Mouse (Mus musculus) CH12.LX (cell line): ENCODE data around the gene Yy1. TPM values are rescaled to one million over a fixed set of nuclear protein-coding genes. Genes with fewer than 3 reads are reported as not detected.

Experiments used
- DNase-seq: peaks from one replicate; pipeline ENCODE4 v3.0.0-alpha.2; 2013; ENCODE audit errors: extremely low read depth
- H3K27ac ChIP-seq: 2 replicates; pipeline ENCODE4 v1.5.1; 2012; ENCODE audit warnings: low read depth, mild to moderate bottlenecking, control low read depth, moderate library complexity; ENCODE audit not compliant: insufficient read depth
- H3K27me3 ChIP-seq: replicated peaks from 2 replicates; pipeline ENCODE3; 2012; ENCODE audit warnings: inconsistent platforms
- H3K36me3 ChIP-seq, 2 experiments: replicated peaks in 1 of 2; 2 replicates each; pipeline versions ENCODE3 to v1.6.1; 2012; ENCODE audit warnings: inconsistent platforms in 1 of 2, low read length in 1 of 2, mild to moderate bottlenecking in 1 of 2, mixed read lengths in 1 of 2, moderate library complexity in 1 of 2; ENCODE audit not compliant: control insufficient read depth in 1 of 2, insufficient read depth in 1 of 2
- H3K4me1 ChIP-seq, 2 experiments: 2 replicates each; pipeline ENCODE4 v1.6.1; 2012; ENCODE audit warnings: inconsistent platforms in 1 of 2, moderate library complexity in 1 of 2; ENCODE audit not compliant: insufficient read depth in 2 of 2, control insufficient read depth in 1 of 2
- H3K4me2 ChIP-seq: 2 replicates; pipeline ENCODE4 v1.6.1; 2012; ENCODE audit warnings: low read depth, mild to moderate bottlenecking, control low read depth; ENCODE audit not compliant: poor library complexity, insufficient read depth, severe bottlenecking
- H3K4me3 ChIP-seq, 3 experiments: fragments of 150-350 bp in 1 of 3; sonication (generic) in 1 of 3; replicated peaks in 1 of 3; 2 replicates each; pipeline versions ENCODE3 to v1.5.1; 2011 to 2012; ENCODE audit warnings: low read depth in 2 of 3, low read length in 2 of 3, mild to moderate bottlenecking in 2 of 3, moderate library complexity in 2 of 3, control low read depth in 1 of 3, improper control_type of control experiment in 1 of 3, inconsistent platforms in 1 of 3, mixed read lengths in 1 of 3; ENCODE audit not compliant: poor library complexity in 1 of 3
- H3K79me2 ChIP-seq: replicated peaks from 2 replicates; pipeline ENCODE4 v1.6.1; 2012; ENCODE audit warnings: mild to moderate bottlenecking, moderate library complexity; ENCODE audit not compliant: control insufficient read depth, poor library complexity, insufficient read depth, severe bottlenecking; ENCODE audit errors: extremely low read depth
- H3K9ac ChIP-seq: 2 replicates; pipeline ENCODE4 v1.6.1; 2012; ENCODE audit warnings: low read depth, mild to moderate bottlenecking, control low read depth, moderate library complexity; ENCODE audit not compliant: insufficient read depth
- H3K9me3 ChIP-seq: replicated peaks from 2 replicates; pipeline ENCODE3; 2012; ENCODE audit warnings: low read length, inconsistent platforms, mixed read lengths
- CHD1 ChIP-seq: IDR thresholded peaks from 2 replicates; pipeline ENCODE4 v1.6.1; 2012; ENCODE audit warnings: low read depth, low read length, improper control_type of control experiment, inconsistent platforms
- CHD2 ChIP-seq: IDR thresholded peaks from 2 replicates; pipeline ENCODE4 v1.6.1; 2011; ENCODE audit warnings: low read length, improper control_type of control experiment
- CTCF ChIP-seq, 2 experiments: IDR thresholded peaks in 1 of 2; conservative IDR thresholded peaks in 1 of 2; 2 replicates each; pipeline ENCODE4 v1.5.1; 2011 to 2012; ENCODE audit warnings: low read depth in 2 of 2, low read length in 2 of 2, improper control_type of control experiment in 1 of 2, inconsistent platforms in 1 of 2, mild to moderate bottlenecking in 1 of 2, moderate library complexity in 1 of 2
- ELF1 ChIP-seq: IDR thresholded peaks from 2 replicates; pipeline ENCODE4 v1.6.1; 2014; ENCODE audit warnings: low read depth, mild to moderate bottlenecking, inconsistent platforms, low read length, improper control_type of control experiment
- ETS1 ChIP-seq: conservative IDR thresholded peaks from 2 replicates; pipeline ENCODE4 v1.6.1; 2012; ENCODE audit warnings: low read depth, mild to moderate bottlenecking, inconsistent platforms, low read length, improper control_type of control experiment, moderate library complexity
- MAX ChIP-seq: IDR thresholded peaks from 2 replicates; pipeline ENCODE4 v1.6.1; 2011; ENCODE audit warnings: low read length, improper control_type of control experiment
- MAZ ChIP-seq: IDR thresholded peaks from 2 replicates; pipeline ENCODE4 v1.6.1; 2012; ENCODE audit warnings: low read depth, mild to moderate bottlenecking, inconsistent platforms, low read length, improper control_type of control experiment, moderate library complexity
- MEF2A ChIP-seq: IDR thresholded peaks from 2 replicates; pipeline ENCODE4 v1.6.1; 2014; ENCODE audit warnings: low read depth, mild to moderate bottlenecking, inconsistent platforms, low read length, improper control_type of control experiment, borderline replicate concordance
- MYC ChIP-seq: IDR thresholded peaks from 2 replicates; pipeline ENCODE4 v1.6.1; 2011; ENCODE audit warnings: low read depth, mild to moderate bottlenecking, improper control_type of control experiment, low read length
- NRF1 ChIP-seq: IDR thresholded peaks from 2 replicates; pipeline ENCODE4 v1.6.1; 2014; ENCODE audit warnings: low read depth, mild to moderate bottlenecking, inconsistent platforms, low read length, improper control_type of control experiment, moderate library complexity
- POLR2A ChIP-seq: IDR thresholded peaks from 2 replicates; pipeline ENCODE4 v1.6.1; 2011; ENCODE audit warnings: low read depth, mild to moderate bottlenecking, improper control_type of control experiment, low read length
- RAD21 ChIP-seq: IDR thresholded peaks from 2 replicates; pipeline ENCODE4 v1.6.1; 2011; ENCODE audit warnings: low read depth, mild to moderate bottlenecking, low read length, improper control_type of control experiment, moderate library complexity
- SMC3 ChIP-seq: IDR thresholded peaks from 2 replicates; pipeline ENCODE4 v1.6.1; 2011; ENCODE audit warnings: low read depth, low read length, improper control_type of control experiment
- TBP ChIP-seq: conservative IDR thresholded peaks from 2 replicates; pipeline ENCODE4 v1.6.1; 2011; ENCODE audit warnings: low read depth, low read length, improper control_type of control experiment
- UBTF ChIP-seq: IDR thresholded peaks from 2 replicates; pipeline ENCODE4 v1.6.1; 2012; ENCODE audit warnings: low read depth, mild to moderate bottlenecking, inconsistent platforms, low read length, improper control_type of control experiment, moderate library complexity
- USF1 ChIP-seq: IDR thresholded peaks from 2 replicates; pipeline ENCODE4 v1.6.1; 2014; ENCODE audit warnings: low read depth, mild to moderate bottlenecking, inconsistent platforms, low read length, improper control_type of control experiment
- USF2 ChIP-seq: conservative IDR thresholded peaks from 2 replicates; pipeline ENCODE4 v1.6.1; 2011; ENCODE audit warnings: low read depth, low read length, improper control_type of control experiment
- ZC3H11A ChIP-seq: IDR thresholded peaks from 2 replicates; pipeline ENCODE4 v1.6.1; 2012; ENCODE audit warnings: low read depth, mild to moderate bottlenecking, inconsistent platforms, low read length, improper control_type of control experiment
- ZKSCAN1 ChIP-seq: IDR thresholded peaks from 2 replicates; pipeline ENCODE4 v1.6.1; 2012; ENCODE audit warnings: low read depth, inconsistent platforms, low read length, improper control_type of control experiment, borderline replicate concordance
- dilution Hi-C: fragments of 300-500 bp; cut with MboI; formaldehyde crosslinking; loops from 2 replicates; pipeline ENCODE4 v1.14.3; 2020; ENCODE audit warnings: low sequenced_read_pairs; ENCODE audit not compliant: extremely low pct_unique_long_range_greater_than_20kb, extremely low pct_ligation_motif_present
- in situ Hi-C: fragments of 300-500 bp; cut with MboI; formaldehyde crosslinking; loops from 3 replicates; pipeline ENCODE4 v1.14.3; 2019; ENCODE audit warnings: low sequenced_read_pairs, low pct_ligation_motif_present, low pct_unique_long_range_greater_than_20kb, mixed read lengths
- polyA plus RNA-seq: library from polyadenylated mRNA; unstranded; fragments of >175 nt; gene quantifications from 2 replicates; pipeline ENCODE4 v1.2.1, GENCODE M21; 2012; ENCODE audit warnings: low read depth; ENCODE audit not compliant: insufficient read length
- total RNA-seq, 2 experiments: library from RNA; depleted of rRNA; stranded (reverse); fragments of 300-350 nt in 1 of 2; fragments of >200 nt in 1 of 2; gene quantifications; 2 replicates each; pipeline ENCODE4 v1.2.3; 2012 to 2014

Gene Yy1
- total and polyA plus RNA-seq, 3 experiments = 30.8 to 56.8 (median 51.7) TPM

GRCm38 (mm10) chr12:108855081-108855480 is 62.3 kb downstream of the Yy1 start:
- dilution Hi-C loops = no loop called here
- in situ Hi-C loops = no loop called here
- no peak overlapping the region for H3K4me2 ChIP-seq

GRCm38 (mm10) chr12:108856186-108856585 is 63.4 kb downstream of the Yy1 start:
- H3K4me1 ChIP-seq = no peaks in the 10 kb centered on the region
- no peaks in the 10 kb centered on the region for H3K9me3 ChIP-seq
- TF ChIP-seq ELF1 (no peak), SMC3 (no peak), POLR2A (no peak), NRF1 (no peak), ETS1 (no peak), USF1 (no peak), CHD1 (no peak)
- TF ChIP-seq, all 38 proteins: peak for 0
- Histone ChIP-seq H3K9ac (no peak overlapping the region), H3K4me3 (no peak overlapping the region), H3K36me3 (peaks cover 24 to 55% of the 10 kb centered on the region in 2 experiments), H3K27ac (no peak overlapping the region), H3K4me2 (no peak overlapping the region), H3K79me2 (no peaks in the 10 kb centered on the region), H3K27me3 (no peaks in the 10 kb centered on the region)
- DNase-seq = no peak
- in situ Hi-C loops (no loop called here), dilution Hi-C loops (no loop called here)

More at GRCm38 (mm10) chr12:108855081-108855480, 62.3 kb downstream of the Yy1 start:
- Histone ChIP-seq H3K9me3 (no peaks in the 10 kb centered on the region), H3K27ac (no peak overlapping the region), H3K79me2 (no peaks in the 10 kb centered on the region), H3K36me3 (peaks cover 13 to 44% of the 10 kb centered on the region in 2 experiments), H3K9ac (no peak overlapping the region), H3K4me3 (no peak overlapping the region), H3K4me1 (no peaks in the 10 kb centered on the region), H3K27me3 (no peaks in the 10 kb centered on the region)
- no peak for DNase-seq
- no peak for TF ChIP-seq ETS1
- TF ChIP-seq TBP = no peak
- TF ChIP-seq MAZ = no peak
- TF ChIP-seq ZC3H11A = no peak
- no peak for TF ChIP-seq MYC
- no peak for TF ChIP-seq USF1
- no peak for TF ChIP-seq ZKSCAN1
- no peak for TF ChIP-seq MAX
- TF ChIP-seq CTCF (conservative IDR thresholded peaks at IDR 0.05 in 1 of 2, IDR thresholded peaks at IDR 0.05 in 1 of 2; ENCODE audit: low read depth in 2 of 2, low read length in 2 of 2) = no peak
- TF ChIP-seq MEF2A = no peak
- TF ChIP-seq UBTF = no peak
- TF ChIP-seq CHD2 = no peak
- no peak for TF ChIP-seq USF2
- TF ChIP-seq RAD21 = no peak
